Mouse (Mus musculus) thymus, adult 18-20 months (tissue): ENCODE measurements around the gene Akr1cl.
"Not testable (repeated sequence)": the region's sequence is repeated elsewhere in the genome, so short reads cannot be mapped to it uniquely, and the experiment has no call there.

Experiments
- DNase-seq, 2 experiments: peaks; one replicate each; pipeline ENCODE4 v3.0.0; 2022; ENCODE audit warnings: mixed read lengths in 2 of 2

Gene Akr1cl

GRCm38 (mm10) chr1:65032641-65033040 lies at the start of gene Akr1cl:
TSS of gene Akr1cl (minus strand) at chr1:65032759.
- no peak for DNase-seq

- DNase-seq, result no peak
These were observed 49.6 kb upstream of the Akr1cl start, which contains the start of gene Crygb for GRCm38 (mm10) chr1:65082188-65082587. TSS of gene Crygb (minus strand) at chr1:65082288.

DNA sequence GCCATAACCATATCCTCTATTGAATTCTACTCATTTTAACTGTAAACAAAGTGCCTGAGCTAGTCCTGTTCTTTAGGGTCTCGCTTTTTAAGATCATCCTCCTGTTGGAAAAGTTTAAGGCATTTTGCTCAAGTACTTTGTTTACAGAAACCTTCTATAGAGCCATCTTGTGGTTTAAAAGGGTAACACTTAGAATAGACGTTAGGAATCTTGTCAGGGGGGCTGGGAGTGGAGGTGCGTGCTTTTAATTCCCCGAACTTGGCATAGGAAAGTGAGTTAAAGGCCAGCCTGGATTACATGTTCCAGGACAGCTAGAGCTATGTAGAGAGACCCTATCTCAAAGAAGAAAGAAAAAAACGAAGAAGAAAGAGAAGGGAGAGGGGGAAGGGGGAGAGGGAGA lies 43.0 kb upstream of the Akr1cl start:
- DNase-seq, result no peak

GRCm38 (mm10) chr1:65073589-65073988 lies 41.0 kb upstream of the Akr1cl start, which contains the start of gene Crygc:
TSS of gene Crygc (minus strand) at chr1:65073689.
- no peak for DNase-seq

DNA sequence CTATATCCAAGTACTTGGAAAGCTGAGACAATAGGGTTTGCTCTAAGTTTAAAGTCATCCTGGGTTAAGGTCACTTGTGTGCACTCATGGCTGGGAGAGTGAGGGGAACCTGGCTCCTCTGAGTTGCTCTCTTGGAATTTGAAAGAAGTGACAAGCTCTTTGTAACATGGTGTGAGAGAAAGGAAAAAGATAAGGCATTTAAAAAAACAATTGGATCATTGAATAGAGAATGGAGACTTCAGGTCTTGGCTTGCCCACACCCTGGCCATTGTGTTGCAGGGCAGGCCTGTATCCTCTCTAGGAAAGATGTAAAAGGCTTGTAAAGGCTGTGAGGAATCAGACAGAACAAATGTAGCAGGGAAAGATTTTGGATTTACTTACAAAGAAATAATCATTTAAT lies 35.3 kb upstream of the Akr1cl start:
- DNase-seq, result no peak

- no peak for DNase-seq
These were observed 31.6 kb upstream of the Akr1cl start for GRCm38 (mm10) chr1:65064201-65064600.

- no peak for DNase-seq
These were observed 30.8 kb upstream of the Akr1cl start, which contains the start of gene Crygd for GRCm38 (mm10) chr1:65063352-65063751. TSS of gene Crygd (minus strand) at chr1:65063452.

DNA sequence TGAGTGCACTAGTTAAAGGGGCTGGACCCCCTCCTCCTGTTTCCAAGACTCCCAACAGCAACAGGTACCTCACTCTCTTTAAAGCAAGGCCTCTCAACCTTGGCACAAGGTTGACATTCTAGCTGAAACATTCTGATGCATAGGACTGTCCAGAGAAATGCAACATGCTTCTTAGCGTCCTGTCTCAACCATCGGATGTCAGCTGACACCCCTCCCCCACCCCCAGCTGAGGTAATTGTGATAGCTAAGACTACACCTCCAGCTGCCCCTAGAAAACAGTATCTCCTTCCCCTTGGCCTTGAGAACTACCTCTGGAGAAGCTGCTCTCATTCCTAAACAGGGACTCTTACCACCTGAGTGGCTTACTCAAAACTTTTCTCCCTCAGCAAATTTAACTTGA lies 19.6 kb upstream of the Akr1cl start:
- no peak for DNase-seq

DNA sequence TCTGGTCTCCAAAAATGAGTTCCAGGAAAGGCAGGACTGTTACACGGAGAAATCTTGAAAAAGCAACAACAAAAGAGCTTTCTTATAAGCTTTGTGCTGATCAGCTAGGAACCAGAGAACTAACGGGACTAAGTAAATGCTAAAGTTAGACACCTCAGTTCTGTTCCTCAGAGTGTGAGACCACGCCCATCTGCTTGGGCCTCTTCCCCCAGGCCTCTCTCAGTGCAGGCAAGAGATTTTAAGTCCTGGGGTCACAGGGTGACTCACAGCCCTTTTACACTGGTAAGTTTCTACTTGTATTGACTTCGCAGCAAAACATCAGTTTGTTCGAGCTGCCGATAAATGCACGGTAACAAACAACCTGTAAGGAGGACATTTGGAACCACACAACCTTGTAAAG lies 19.1 kb upstream of the Akr1cl start:
- DNase-seq, result no peak

GRCm38 (mm10) chr1:65050952-65051351 lies 18.4 kb upstream of the Akr1cl start, which contains the start of gene Cryge:
TSS of gene Cryge (minus strand) at chr1:65051149.
- DNase-seq, result not testable (repeated sequence)

DNA sequence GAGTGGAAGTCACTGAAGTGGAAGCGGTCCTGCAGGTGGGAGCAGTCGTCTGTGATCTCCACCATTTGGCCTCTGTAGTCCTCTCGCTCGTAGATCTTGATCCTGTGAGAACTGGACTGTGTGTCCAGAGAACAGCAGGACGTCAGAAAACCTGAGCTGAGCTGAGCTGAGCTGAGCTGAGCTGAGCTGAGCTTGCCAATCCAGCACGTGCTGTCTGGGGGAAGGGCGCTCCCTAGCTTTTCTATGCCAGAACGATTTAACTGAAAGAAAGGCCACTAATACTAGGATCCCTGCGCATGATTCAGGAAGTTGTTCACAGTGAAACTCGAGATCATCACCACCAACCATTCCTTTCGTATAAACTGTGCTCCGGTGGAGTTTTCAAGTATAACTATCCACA lies 16.2 kb upstream of the Akr1cl start:
- DNase-seq, result no peak

DNA sequence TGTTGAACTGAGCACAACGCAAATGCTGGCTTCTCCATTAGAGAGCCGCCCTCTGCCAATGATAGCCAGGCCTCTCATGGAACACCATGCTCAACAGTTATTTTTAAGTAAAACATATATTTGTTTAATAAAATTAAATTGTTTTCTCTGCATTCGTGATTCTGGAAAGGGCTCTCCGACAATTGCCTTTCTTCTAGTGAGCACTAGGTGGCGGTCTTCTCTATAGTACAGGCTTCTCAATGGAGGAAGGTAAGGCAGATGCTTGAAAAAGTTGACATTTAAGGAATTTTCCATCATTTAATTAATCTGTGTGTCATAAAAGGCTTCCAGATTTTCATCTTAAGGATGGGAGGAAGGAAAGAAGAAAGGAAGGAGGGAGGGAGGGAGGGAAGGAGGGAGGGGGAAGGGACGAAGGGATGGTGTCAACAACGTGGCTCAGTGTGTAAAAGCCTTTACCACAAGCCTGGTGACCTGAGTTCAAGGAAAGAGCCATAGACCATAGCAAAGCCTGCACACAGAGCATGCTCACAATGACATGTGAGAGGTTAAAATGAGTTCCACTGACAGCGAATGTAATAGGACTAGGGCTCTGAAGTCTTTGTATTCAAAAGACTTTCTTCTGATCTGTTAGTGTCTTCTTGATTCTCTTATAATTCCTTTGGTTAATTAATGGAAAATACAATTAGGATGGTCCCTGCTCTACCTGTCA lies 14.0 kb upstream of the Akr1cl start:
- DNase-seq, result no peak

DNA sequence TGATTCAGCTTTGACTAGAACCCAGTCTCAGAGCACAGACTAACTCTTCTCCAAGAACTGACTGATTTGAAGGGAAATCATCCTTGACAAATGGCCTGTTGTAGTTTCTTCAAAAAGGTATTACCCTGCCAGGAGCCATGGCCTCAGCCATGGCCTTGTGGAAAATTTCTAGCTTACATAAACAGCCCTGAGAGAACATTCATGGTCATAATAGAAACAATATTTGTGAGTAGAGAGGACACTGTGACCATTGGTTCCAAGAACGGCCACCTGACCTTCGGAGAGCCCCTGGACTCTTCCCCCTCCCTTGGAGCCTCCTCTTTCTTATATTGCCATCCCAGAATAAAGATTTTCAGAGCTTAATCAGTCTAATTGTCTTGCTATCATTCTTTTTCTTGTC lies 10.9 kb upstream of the Akr1cl start:
- DNase-seq, result no peak

- no peak for DNase-seq
These were observed 9.3 kb upstream of the Akr1cl start for GRCm38 (mm10) chr1:65041837-65042236.

DNA sequence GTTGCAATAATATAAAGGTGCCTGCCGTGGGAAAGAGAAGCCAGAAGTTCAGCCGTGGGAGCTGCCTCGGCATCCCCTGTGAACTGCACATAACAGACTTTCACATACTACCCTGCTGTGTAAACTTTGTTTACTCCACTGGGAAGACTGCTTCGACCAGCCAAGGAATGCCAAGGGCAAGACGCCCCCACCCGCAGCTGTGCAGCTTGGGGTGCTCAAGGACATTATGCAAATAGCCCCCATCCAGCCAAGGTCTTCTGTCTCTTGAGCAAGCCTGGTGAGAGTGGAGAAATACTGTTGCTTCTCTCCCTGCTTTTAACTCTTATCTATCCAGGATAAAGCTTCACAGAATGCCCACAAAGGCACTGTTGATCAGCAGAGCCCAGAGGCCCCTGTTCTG lies 8.2 kb upstream of the Akr1cl start:
- DNase-seq, result no peak

DNA sequence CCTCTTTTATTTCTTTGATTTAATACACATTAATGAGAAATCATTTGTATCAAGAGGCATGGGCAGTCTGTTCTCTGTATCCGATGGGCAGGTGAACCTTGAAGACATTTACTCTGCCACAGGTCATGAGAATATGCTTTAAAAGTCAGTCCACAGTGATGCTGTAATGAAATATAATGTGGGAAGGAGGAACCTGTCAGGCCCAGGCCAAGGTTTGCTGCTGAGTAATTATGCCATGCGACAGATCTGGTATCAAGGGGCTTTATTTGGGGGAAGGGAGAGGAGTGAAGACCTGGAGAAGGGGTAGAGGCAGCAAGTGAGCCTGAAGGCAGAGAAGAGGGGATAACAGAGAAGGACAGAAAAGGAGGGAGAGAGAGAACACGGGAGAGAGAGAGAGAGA lies 7.1 kb upstream of the Akr1cl start:
- no peak for DNase-seq

GRCm38 (mm10) chr1:65037542-65037941 lies 5.0 kb upstream of the Akr1cl start:
- DNase-seq, result no peak

DNA sequence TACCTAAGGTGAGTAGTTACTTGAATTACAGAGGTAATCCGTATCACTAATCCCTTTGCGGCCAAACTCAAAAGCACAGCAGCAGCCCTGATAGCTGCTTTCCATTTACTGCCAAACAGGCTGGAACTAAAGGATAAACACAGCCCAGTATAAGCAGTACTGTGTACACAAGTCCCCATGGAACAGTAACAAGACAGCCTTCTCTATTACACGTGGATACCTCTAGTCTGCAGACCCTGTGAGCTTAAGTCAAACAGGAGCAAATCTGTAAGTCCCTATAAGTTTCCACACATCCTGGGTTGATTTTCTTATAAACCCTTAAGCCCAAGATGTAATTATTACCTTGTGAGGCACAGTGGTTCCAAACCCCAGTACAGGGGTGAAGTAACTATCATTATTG lies 3.0 kb upstream of the Akr1cl start:
- DNase-seq, result no peak

GRCm38 (mm10) chr1:65028206-65028605 lies 4.4 kb downstream of the Akr1cl start:
- no peak for DNase-seq

DNA sequence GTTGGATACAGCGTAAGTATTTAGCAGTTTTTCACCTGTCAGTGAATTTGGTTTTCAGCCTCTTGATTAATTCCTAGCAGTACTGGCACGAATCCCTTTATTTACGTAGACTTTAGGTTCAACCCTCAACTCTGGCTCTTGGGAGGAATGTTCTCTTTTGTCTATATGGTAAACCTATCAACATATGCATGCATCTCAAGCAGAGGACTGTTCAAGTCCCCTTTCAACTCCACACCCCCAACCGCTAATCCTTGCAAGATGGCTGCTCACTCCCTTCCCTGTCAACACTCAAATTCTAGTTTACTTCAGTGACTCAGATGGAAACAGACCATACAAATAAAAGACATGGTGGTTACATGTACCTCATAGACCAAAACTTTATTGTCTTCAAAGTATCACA lies 19.8 kb downstream of the Akr1cl start:
- DNase-seq, result no peak

GRCm38 (mm10) chr1:65010153-65010552 lies 22.4 kb downstream of the Akr1cl start:
- peak; percentile 3 to 22 for DNase-seq

- DNase-seq, result no peak
These were observed 27.0 kb downstream of the Akr1cl start for GRCm38 (mm10) chr1:65005575-65005974.

GRCm38 (mm10) chr1:65004526-65004925 lies 28.0 kb downstream of the Akr1cl start:
- no peak for DNase-seq

DNA sequence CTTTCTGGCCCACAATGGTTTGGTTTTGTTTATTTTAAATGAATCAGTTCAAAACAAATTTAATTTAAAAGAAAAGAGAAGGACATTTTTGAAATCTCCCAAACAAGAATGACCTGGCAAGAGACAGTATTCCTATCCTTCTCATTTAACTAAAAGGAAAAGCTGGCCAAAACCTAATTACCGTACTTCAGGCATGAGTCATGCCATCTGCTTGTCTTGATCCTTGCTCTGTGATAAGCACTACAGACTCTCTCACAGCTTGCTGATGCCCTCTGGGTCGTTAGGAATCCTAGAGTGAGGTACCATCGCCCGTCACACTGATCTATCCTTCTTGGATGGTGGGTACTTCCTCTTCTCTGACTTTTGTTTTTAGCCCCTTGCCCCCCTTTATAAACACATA lies 39.4 kb downstream of the Akr1cl start:
- no peak for DNase-seq

DNA sequence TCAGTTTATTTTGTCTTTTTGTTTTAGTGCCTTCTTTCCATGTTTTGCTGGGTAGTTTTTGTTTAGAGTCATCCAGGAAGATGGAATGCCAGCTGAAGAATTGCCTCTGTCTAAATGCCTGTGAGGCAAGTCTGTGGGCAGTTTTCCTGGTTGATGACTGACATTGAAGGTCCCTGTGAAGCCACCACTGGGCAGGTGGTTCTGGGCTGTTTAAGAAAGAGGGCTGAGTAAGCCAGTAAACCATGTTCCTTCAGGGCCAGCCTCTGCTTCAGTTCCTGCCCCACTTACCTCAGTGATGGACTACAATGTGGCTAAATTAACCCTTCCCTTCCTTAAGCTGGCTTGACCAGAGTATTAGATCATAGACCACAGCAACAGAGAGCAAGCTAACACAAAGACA lies 44.4 kb downstream of the Akr1cl start:
- no peak for DNase-seq
